Mouse (Mus musculus) bone marrow, adult 2 months (tissue): ENCODE measurements at regions not wholly inside any gene's neighbourhood (a gene's known extent, or its start where the extent isn't known, plus 50 kb on each side); places are given as distances from the start of the nearest gene placed in this dataset.
"Not testable (repeated sequence)": the region's sequence is repeated elsewhere in the genome, so short reads cannot be mapped to it uniquely, and the experiment has no call there.

ENCODE experiments used
- H3K27ac ChIP-seq: fragments of 200-500 bp; 2 replicates; pipeline ENCODE4 v1.5.1; 2012; ENCODE audit warnings: low read depth, mild to moderate bottlenecking, control low read depth, inconsistent platforms, low read length; ENCODE audit not compliant: control insufficient read depth, poor library complexity, insufficient read depth
- H3K4me1 ChIP-seq: fragments of 200-500 bp; 2 replicates; pipeline ENCODE4 v1.6.1; 2011; ENCODE audit warnings: low read length; ENCODE audit not compliant: control insufficient read depth, insufficient read depth
- H3K4me3 ChIP-seq: fragments of 200-500 bp; replicated peaks from 2 replicates; pipeline ENCODE3; 2011; ENCODE audit warnings: mild to moderate bottlenecking, low read depth, low read length, control low read depth; ENCODE audit not compliant: control insufficient read depth
- CTCF ChIP-seq: fragments of 200-500 bp; IDR thresholded peaks from 2 replicates; pipeline ENCODE4 v1.5.1; 2011; ENCODE audit warnings: low read length, control low read depth; ENCODE audit not compliant: control insufficient read depth, insufficient read depth
- POLR2A ChIP-seq: fragments of 200-500 bp; IDR thresholded peaks from 2 replicates; pipeline ENCODE4 v1.6.1; 2011; ENCODE audit warnings: low read depth, mild to moderate bottlenecking, control low read depth, low read length, borderline replicate concordance; ENCODE audit not compliant: control insufficient read depth
- WGBS: fragments of 180-500 bp; shearing (Covaris S2); methylation state at CpG from one replicate; pipeline ENCODE4 v1.1.7; 2018; 5-methylcytosine and 5-hydroxymethylcytosine counted together

- Histone ChIP-seq H3K27ac (no peak overlapping the region), H3K4me3 (no peak overlapping the region), H3K4me1 (no peaks in the 10 kb centered on the region; the same call in 1 of the 2 replicates)
- TF ChIP-seq CTCF (no peak), POLR2A (no peak)
- WGBS: 50% methylated on average over 4 of the region's 4 CpGs
Measured at GRCm38 (mm10) chr13:89375526-89376474, 163.8 kb upstream of the Hapln1 start.

DNA sequence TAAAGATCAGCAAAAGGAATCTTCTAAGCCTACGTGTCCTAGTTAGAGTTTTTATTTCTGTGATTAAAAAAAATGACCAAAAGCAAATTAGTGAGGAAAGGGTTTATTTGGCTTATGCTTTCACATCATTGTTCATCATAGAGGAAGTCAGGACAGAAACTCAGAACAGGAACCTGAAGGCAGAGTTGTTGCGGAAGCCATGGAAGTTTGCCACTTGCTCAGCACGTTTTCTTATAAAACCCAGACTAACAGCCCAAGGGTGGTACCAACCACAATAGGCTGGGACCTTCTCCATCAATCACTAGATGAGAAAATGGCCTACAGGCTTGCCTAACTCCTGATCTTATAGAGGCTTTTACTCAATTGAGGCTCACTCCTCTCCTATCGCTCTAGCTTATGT lies 161.2 kb upstream of the Hapln1 start:
- Histone ChIP-seq H3K4me3 (no peak overlapping the region), H3K4me1 (no peaks in the 10 kb centered on the region; the same call in 1 of the 2 replicates), H3K27ac (no peak overlapping the region)
- 65% methylated on average over 4 of the region's 4 CpGs for WGBS
- no peak for TF ChIP-seq POLR2A
- TF ChIP-seq CTCF: no peak

- WGBS: 86% methylated on average over 16 of the region's 16 CpGs
- not testable (repeated sequence) for H3K27ac ChIP-seq, H3K4me1 ChIP-seq
- H3K4me3 ChIP-seq: peak overlapping the region; percentile 16
Measured at GRCm38 (mm10) chr13:89383619-89384190, 155.9 kb upstream of the Hapln1 start.

GRCm38 (mm10) chr13:89384598-89385145 lies 154.9 kb upstream of the Hapln1 start:
- H3K4me3 ChIP-seq: no peak overlapping the region
- 59% methylated on average over 11 of the region's 11 CpGs for WGBS

GRCm38 (mm10) chr13:89387416-89387815 lies 152.2 kb upstream of the Hapln1 start:
- Histone ChIP-seq H3K4me3 (no peak overlapping the region), H3K27ac (no peak overlapping the region), H3K4me1 (peaks cover 1% of the 10 kb centered on the region; the same call in 1 of the 2 replicates)
- TF ChIP-seq POLR2A (no peak), CTCF (no peak)
- 63% methylated on average over 1 of the region's 1 CpGs for WGBS

More at GRCm38 (mm10) chr13:89384598-89385145, 154.9 kb upstream of the Hapln1 start:
- Histone ChIP-seq H3K27ac (no peak overlapping the region), H3K4me1 (peaks cover 1% of the 10 kb centered on the region; the same call in 1 of the 2 replicates)
- TF ChIP-seq CTCF (no peak), POLR2A (no peak)

GRCm38 (mm10) chr13:89389149-89389548 lies 150.4 kb upstream of the Hapln1 start:
- Histone ChIP-seq H3K4me3 (no peak overlapping the region), H3K4me1 (peaks cover 1% of the 10 kb centered on the region; the same call in 1 of the 2 replicates), H3K27ac (no peak overlapping the region)
- WGBS: 4% methylated on average over 1 of the region's 1 CpGs
- TF ChIP-seq POLR2A: no peak
- no peak for TF ChIP-seq CTCF

DNA sequence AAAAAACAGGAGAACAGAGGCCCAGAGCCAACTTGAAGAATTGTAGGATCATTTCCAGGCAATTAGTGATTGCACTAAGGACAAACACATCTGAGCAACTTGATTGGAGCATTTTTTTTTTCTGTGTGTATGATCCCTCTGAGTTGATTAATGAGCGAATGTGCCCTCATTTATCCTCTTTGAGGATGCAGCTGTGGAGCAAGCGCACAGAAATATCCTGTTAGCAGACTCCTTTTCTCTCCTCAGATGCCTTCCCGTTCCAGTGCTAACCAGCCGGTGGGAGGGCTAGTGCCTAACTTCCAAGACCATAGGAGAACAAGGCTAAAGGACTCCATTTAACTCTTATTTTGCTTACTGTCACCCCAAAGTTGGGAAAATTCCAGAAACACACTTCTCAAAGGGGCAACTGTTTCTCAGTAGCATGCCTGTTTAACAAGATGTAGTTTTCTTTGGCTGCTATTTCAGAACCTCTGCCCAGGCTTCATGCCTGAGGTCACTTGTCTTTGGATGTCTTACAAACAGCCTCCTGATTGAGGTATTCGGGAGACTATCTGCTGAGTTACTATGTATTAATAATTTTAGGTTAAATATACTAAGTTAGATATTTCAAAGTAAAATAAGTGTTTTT lies 144.8 kb upstream of the Hapln1 start:
- WGBS: 71% methylated on average over 5 of the region's 5 CpGs
- Histone ChIP-seq H3K27ac (no peak overlapping the region), H3K4me1 (no peaks in the 10 kb centered on the region), H3K4me3 (no peak overlapping the region)
- TF ChIP-seq POLR2A (no peak), CTCF (no peak)

- no peak overlapping the region for H3K4me3 ChIP-seq
- H3K4me1 ChIP-seq: no peaks in the 10 kb centered on the region
- no peak for TF ChIP-seq CTCF
- H3K27ac ChIP-seq: no peak overlapping the region
- WGBS: 58% methylated on average over 3 of the region's 3 CpGs
Measured at GRCm38 (mm10) chr13:89395851-89396250, 143.7 kb upstream of the Hapln1 start.
